Mouse (Mus musculus): ENCODE measurements around the gene Cldn9.

Cldn9 gene

GRCm38 (mm10) chr17:23654410-23654809, 29.4 kb downstream of the Cldn9 start:
- no peak for ATAC-seq (ENCODE audit: insufficient number of reproducible peaks, low FRiP score, low TSS enrichment)

GRCm38 (mm10) chr17:23654001-23654400, 29.8 kb downstream of the Cldn9 start:
- ATAC-seq (ENCODE audit: insufficient number of reproducible peaks, low FRiP score, low TSS enrichment), result no peak

- no peak for ATAC-seq (ENCODE audit: insufficient number of reproducible peaks, low FRiP score, low TSS enrichment)
Measured at GRCm38 (mm10) chr17:23653324-23653723, 30.5 kb downstream of the Cldn9 start.

GRCm38 (mm10) chr17:23651363-23651762, 32.5 kb downstream of the Cldn9 start:
- no peak for ATAC-seq (ENCODE audit: insufficient number of reproducible peaks, low FRiP score, low TSS enrichment)

GRCm38 (mm10) chr17:23645894-23646293, 37.9 kb downstream of the Cldn9 start:
- no peak for ATAC-seq (ENCODE audit: insufficient number of reproducible peaks, low FRiP score, low TSS enrichment)

GRCm38 (mm10) chr17:23644613-23645495, 39.0 kb downstream of the Cldn9 start, which contains the start of gene Mmp25:
Mmp25 (minus strand) TSS chr17:23645277.
- ATAC-seq (ENCODE audit: insufficient number of reproducible peaks, low FRiP score, low TSS enrichment), result no peak

Data from cerebellum, adult (tissue).